Mouse (Mus musculus) testis, postnatal 14 days (tissue): ENCODE data around the gene Tcf7l2.

Experiments used
- DNase-seq: peaks from one replicate; pipeline ENCODE4 v3.0.0; 2021; ENCODE audit warnings: low spot score

Tcf7l2 gene

GRCm38 (mm10) chr19:55911941-55912340 is 170.3 kb downstream of the Tcf7l2 start:
- no peak for DNase-seq

GRCm38 (mm10) chr19:55912813-55913212 is 171.2 kb downstream of the Tcf7l2 start:
- no peak for DNase-seq

DNA sequence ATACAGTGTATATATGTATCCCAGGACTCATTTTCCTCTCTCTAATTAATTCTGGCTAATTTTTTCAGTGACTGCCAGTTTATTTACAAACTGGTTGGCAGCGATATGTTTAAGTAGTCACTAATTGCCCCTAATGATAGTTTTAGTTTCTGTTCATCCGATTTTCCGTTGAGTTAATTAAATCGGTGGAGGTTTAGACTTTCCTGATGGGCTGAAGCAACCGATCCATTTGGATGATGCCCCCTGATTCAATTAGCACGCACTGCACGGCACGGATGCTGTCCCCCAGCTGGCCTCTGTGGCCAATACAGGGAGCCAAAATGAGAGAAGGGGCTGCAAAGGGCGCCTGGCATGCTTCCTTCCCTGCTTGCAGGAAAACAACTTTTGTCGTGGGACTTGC is 172.0 kb downstream of the Tcf7l2 start:
- no peak for DNase-seq

- DNase-seq: no peak
Measured at GRCm38 (mm10) chr19:55914614-55915211, 173.1 kb downstream of the Tcf7l2 start.

DNA sequence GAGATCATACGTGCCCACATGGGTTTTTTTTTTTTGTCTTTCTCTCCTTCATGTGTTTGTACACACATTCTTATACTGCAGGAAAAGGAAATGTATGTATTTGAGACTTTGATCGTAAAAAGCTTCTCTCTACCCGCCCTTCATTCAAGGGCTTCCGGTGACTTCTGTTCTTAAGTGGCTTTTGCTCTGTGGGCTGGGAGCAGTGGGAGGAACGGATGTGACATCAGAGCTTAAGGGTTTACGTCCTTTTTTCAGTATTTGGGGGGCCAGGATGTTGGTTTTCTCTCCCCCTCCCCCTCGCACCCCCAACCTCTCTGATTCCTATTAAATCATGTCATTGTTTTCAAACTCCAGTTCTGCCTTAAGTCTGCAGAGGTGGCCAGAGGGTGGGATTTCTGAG is 173.9 kb downstream of the Tcf7l2 start:
- no peak for DNase-seq

DNA sequence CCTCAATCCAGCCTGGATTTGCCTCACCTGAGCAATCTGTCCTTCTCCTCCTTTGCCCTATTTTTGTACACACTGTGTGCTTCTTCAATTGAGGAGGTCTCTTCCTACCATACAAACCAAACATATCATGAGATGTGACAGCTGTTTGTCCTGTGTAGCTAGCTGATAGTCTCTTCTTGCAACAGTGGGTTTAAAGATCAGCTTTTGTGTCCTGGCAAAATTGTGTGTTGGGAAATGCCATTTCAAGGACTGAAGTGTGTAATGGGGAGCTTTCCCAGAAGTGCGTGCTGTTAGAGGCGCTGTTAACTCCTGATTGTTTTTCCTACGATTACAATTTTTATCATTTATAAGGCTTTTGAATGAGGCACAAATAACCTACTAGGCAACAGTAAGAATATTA is 174.6 kb downstream of the Tcf7l2 start:
- DNase-seq: no peak

GRCm38 (mm10) chr19:55923789-55924426 is 182.3 kb downstream of the Tcf7l2 start:
- DNase-seq: no peak

DNA sequence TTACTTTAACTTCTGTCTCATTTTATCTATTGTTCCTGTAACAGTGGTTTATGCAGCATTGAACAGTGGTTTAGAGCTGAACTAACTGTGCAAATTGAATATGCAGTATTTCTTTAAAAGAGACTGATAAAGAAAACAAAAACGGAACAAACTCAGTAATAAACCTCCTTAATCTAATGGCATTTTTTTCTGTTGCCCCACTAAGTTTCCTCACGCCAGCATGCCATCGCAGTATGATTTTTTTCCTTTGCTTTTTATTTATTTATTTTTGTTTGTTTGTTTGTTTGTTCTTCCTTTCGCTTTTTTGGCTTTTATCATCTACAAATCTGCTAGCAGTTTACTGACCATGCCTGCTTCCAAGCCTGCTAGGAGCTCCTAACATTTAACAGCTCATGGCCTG is 183.2 kb downstream of the Tcf7l2 start:
- DNase-seq: no peak

DNA sequence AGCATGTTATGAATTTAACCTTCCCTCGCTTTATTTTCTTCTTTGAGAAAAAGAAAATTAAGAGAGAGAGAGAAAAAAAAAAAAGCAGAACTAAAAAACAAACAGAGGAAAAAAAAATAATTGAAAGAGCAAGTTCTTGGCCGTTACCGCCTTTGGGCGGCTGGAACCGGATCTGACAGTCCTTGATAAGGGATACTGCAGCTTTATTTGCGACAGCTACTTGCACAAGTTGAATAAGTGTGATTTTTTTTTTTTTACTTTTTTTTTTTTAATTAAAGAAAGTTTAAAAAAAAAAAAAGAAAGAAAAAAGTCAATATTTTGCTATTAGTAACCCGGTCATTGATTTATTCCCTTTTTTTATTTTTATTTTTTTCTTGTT is 183.8 kb downstream of the Tcf7l2 start:
- DNase-seq: no peak

DNA sequence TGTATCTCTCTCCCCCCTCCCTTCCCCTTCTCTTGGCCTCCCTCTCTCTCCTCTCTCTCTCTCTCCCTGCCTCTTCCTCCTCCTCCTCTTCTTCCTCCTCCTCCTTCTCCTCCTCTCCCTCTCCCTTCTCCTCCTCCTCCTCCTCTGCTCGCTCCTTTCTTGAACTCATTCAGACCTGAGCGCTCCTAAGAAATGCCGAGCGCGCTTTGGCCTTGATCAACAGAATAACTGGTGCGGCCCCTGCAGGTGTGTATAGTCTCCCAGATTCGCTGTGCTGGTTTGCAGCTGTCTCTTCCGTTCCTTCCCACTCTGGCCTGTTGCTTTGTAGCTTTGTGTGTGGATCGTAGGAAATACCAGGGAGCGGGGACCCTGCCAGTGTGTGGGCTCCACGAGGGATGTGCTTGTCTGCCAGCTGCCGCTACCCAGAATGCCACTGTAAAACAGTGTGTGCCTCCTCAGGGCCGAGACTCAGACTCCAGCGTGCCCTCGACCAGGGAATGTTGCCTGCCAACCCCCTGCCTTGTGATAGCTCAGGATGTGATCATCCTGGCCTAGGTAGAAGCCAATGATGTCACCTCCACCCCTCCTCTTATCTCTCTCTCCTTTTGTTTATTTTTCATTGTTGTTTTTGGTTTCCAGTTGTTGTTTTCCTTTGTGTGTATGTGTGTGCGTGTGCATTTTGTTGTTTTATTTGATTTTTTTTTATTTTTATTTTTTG is 184.3 kb downstream of the Tcf7l2 start:
- peak; percentile 27 for DNase-seq

GRCm38 (mm10) chr19:55926858-55927673 is 185.4 kb downstream of the Tcf7l2 start:
- no peak for DNase-seq

DNA sequence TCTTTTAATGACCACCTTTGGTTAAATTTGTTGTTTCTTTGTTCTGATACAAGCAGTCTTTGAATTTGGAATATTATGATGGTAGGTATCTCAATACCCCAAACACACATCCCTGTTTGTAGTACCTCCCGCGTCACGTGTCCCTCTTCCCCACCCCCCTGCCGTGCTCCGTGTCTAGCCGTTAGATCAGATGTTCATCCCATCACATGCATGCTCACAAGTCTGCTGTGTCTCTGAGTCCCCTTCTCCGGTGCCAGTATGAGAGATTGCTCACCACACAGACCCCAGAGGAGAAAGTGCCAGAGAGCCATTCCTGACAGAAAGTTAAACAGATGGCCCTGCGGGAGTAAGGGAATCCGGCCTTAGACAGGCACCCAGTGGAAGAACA is 186.0 kb downstream of the Tcf7l2 start:
- DNase-seq: no peak

DNA sequence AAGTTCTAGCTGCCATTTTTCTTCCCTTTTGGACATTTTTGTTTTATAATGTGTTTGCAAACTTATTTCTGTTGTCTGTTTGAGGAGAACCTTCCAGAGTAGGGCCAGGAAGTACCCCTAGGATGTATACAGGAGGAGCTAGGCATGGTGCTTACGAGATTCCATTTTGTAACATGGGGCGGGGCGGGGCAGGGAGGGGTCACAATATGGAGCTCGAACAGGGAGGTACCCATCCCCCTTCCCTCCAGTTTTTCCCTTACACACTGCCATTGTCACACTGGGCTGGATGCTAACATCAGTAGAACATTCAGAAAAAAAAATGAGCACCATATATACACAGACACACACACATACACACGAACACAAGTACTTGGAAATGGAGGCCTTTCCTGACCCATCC is 187.1 kb downstream of the Tcf7l2 start:
- no peak for DNase-seq

- no peak for DNase-seq
Measured at GRCm38 (mm10) chr19:55931642-55932041, 190.0 kb downstream of the Tcf7l2 start.

DNA sequence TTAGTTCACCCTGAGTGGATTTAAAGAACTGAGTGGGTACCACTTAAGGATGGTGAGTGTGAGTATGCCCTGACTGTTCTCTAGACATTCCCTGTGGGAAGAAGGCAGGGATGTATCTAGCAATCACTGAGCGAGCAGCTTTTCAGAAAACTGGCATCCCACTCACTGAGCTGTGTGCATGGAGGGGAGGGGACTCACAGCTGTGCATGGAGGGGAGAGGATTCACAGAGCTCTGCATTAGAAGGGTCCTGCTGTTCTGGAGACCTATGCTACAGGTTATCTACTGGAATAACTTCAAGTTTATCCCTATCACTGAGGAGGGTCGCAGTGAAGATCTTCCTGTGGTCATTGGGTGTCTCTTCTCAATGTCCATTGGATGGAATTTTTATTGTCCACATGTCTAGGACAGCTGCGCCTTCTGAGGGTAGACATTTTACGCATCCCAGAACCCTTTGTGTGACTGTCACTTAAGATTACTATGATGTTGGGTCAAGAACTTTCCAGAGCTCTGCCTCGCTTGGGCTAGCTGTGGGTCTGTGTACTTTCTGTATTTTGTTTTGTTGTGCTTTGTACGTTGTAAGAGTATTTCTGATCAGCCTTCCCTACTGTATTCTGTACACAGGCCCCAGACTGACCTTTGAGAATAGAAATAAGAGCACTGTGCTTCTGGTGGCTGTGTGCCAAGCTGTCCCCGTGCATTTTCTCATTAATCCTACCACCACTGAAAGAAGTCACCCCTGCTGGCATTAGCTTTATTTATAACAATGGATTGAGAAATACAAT is 192.5 kb downstream of the Tcf7l2 start:
- no peak for DNase-seq

- DNase-seq: no peak
Measured at GRCm38 (mm10) chr19:55934730-55935003, 193.0 kb downstream of the Tcf7l2 start.

DNA sequence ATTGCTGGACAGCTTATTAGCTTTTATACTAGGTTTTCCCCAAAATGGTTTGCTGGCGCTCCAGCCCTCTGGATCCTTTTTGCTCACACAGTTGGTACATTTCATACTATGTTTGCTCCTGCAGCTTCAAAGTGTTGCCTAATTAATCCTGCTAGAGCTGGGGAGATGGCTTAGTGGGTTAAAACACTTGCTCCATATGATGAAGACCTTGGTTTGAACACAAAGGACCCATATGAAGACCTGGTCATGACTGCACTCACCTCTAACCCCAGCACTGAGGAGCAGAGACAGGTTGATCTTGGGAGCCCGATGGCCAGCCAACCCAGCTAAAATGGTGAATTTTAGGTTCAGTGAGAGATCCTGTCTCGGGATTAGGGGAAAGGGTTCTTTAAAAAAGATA is 195.4 kb downstream of the Tcf7l2 start:
- DNase-seq: no peak

- no peak for DNase-seq
Measured at GRCm38 (mm10) chr19:55938254-55939046, 196.8 kb downstream of the Tcf7l2 start.

DNA sequence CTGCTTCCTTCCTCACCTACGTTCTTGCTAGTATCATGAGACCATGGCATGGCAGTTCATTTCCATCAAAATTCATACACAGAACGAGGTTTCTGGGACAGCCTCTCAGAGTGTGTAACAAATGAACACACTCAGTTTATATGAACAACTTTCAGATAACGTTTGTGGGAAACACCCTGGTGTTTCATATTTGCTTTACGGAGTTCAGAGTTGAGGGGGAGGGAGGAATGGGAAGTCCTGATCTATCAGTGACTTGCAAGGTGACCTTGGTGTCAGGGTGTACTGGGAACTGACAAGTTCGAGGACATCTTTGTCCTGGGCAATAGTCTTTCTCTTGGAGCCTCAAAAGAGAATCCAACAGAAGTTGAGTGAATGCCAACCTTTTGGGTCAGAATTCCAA is 197.5 kb downstream of the Tcf7l2 start:
- no peak for DNase-seq

- no peak for DNase-seq
Measured at GRCm38 (mm10) chr19:55939719-55940118, 198.1 kb downstream of the Tcf7l2 start.

GRCm38 (mm10) chr19:55940538-55941252 is 199.1 kb downstream of the Tcf7l2 start:
- DNase-seq: no peak
